Mouse (Mus musculus) megakaryocyte-erythroid progenitor cell, adult 5-6 weeks (primary cell): ENCODE results near the gene Sh3glb1. TPM values are rescaled to one million over a fixed set of nuclear protein-coding genes. Genes with fewer than 3 reads are reported as not detected.

Experiments used
- total RNA-seq, 2 experiments: library from RNA; stranded (forward) in 1 of 2; stranded (reverse) in 1 of 2; fragments of 200-1000, 215-1000 nt in 1 of 2; fragments of >200 nt in 1 of 2; fragmentation: Nextera tagmentation in 1 of 2; gene quantifications; 2 replicates each; pipeline ENCODE4 v1.2.3; 2014 to 2017

Sh3glb1 gene
- total RNA-seq, 2 experiments from 2014 or later: 48.6 to 113 TPM

Other genes with a start within 250 kb of the Sh3glb1 start
- 11.6 and 14.2 TPM in 2 replicates for gene Hs2st1, start 150.2 kb downstream of the Sh3glb1 start, total RNA-seq (2014; fragmentation: Nextera tagmentation)
- 9.9 and 11.4 TPM in 2 replicates for gene Hs2st1, start 150.2 kb downstream of the Sh3glb1 start, total RNA-seq (2017)
- 228 and 242 TPM in 2 replicates for gene Selenof, start 150.0 kb downstream of the Sh3glb1 start, total RNA-seq (2014; fragmentation: Nextera tagmentation)
- 570 and 661 TPM in 2 replicates for gene Selenof, start 150.0 kb downstream of the Sh3glb1 start, total RNA-seq (2017)
- gene Clca3a1, start 40.6 kb upstream of the Sh3glb1 start, total RNA-seq (2014; fragmentation: Nextera tagmentation): 9.2 and 24.1 TPM in 2 replicates
- 11.3 and 12.9 TPM in 2 replicates for gene Clca3a1, start 40.6 kb upstream of the Sh3glb1 start, total RNA-seq (2017)
- not detected in 2 replicates for gene Clca3a2, start 99.2 kb upstream of the Sh3glb1 start, total RNA-seq (2014; fragmentation: Nextera tagmentation)
- not detected in 2 replicates for gene Clca3a2, start 99.2 kb upstream of the Sh3glb1 start, total RNA-seq (2017)
- gene Clca3b, start 129.0 kb upstream of the Sh3glb1 start, total RNA-seq (2014; fragmentation: Nextera tagmentation): not detected in 2 replicates
- gene Clca3b, start 129.0 kb upstream of the Sh3glb1 start, total RNA-seq (2017): not detected in 2 replicates
- not detected in 2 replicates for gene Clca4b, start 212.2 kb upstream of the Sh3glb1 start, total RNA-seq (2014; fragmentation: Nextera tagmentation)
- gene Clca4b, start 212.2 kb upstream of the Sh3glb1 start, total RNA-seq (2017): not detected in 2 replicates